Mouse (Mus musculus): ENCODE measurements around the gene 1700129C05Rik.

Gene 1700129C05Rik

DNA sequence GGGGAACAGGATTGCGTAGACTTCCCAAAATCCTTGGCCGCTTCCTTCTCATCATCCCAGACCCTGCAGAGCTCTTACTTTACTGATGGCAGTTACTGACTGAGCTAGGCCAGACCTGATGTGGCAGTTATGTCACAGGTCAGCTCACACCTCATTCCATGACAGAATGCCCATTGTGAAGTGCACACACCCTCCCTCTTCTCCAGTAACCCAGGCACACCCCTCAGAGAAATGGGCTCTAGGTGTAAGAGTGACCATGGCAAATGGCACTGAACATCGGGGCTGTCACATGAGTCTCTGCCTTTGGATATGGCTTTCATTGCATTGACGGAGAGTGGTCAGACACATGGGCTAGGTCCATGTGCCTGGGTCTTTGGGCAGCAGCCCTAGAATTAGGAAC is at the start of gene 1700129C05Rik:
Gene 1700129C05Rik, minus strand, starts transcription at position 101 of the 400 bp plus-strand sequence.
- no peak for DNase-seq (ENCODE audit: low spot score in 2 of 2)

DNA sequence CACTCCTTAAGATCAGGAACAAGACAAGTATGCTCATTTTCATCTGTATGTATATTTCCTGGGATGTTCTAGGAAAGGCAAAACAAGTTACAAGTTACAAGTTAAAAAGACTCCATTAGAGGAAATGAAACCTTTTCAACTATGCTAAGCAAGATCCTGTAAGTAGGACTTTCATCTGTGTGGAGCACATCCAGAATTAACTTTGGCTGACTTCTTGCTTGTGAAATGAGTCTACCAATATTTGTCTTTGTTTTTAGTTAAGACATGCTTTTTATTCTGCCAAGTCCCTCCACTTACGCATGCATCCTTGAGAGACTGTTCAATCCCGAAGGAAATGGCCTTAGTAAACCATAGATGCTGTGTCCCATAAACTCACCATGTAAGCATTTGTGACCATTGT is 43.4 kb upstream of the 1700129C05Rik start:
- DNase-seq (ENCODE audit: low spot score in 2 of 2), result no peak

DNA sequence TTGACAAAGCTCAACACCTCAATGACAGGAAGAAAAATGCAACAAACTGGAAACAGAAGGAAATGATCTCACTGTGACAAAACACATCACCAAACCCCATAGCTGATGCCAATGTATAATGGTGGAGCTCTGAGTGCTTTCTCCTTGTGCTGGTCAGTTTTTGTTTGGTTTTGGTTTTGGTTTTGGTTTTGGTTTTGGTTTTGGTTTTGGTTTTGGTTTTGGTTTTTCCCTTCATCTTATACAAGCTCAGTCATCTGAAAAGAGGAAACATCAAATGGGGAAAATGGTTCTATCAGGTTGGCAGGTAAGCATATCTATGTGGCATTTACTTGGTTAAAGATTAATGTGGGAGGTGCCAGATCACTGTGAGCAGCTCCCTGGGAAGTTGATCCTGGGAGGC is 42.8 kb upstream of the 1700129C05Rik start:
- no peak for DNase-seq (ENCODE audit: low spot score in 2 of 2)

DNA sequence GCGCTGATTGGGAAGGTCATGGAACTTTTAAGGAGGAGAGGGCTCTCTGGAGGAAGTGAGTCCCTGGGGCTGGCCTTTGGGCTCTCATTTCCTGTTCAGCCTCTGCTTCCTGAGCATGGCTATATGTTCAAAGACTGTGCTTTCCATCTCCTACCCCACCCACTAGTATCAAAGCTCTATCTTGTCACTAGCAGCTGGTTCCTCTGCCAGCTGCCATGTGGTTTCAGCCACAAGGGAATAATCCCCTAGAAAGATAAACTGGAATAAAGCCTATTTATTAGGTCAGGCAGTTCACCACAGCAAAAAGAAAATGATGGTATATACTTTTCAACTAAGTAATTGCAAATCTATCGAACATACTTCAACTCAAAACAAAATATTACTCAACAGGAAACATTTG is 40.0 kb upstream of the 1700129C05Rik start:
- no peak for DNase-seq (ENCODE audit: low spot score in 2 of 2)

DNA sequence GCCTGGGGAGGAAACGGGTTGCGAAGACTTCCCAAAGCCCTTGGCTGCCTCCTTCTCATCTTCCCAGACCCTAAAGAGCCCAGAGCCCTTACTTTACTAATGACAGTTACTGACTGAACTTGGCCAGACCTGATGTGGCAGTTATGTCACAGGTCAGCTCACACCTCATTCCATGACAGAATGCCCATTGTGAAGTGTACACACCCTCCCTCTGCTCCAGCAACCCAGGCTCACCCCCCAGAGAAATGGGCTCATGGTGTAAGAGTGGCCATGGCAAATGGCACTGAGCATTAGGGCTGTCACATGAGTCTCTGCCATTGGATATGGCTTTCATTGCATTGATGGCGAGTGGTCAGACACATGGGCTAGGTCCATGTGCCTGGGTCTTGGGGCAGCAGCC is 36.0 kb upstream of the 1700129C05Rik start, which contains the start of gene Gm5142:
Gene Gm5142, minus strand, starts transcription at position 101 of the 400 bp plus-strand sequence.
- DNase-seq (ENCODE audit: low spot score in 2 of 2), result no peak

DNA sequence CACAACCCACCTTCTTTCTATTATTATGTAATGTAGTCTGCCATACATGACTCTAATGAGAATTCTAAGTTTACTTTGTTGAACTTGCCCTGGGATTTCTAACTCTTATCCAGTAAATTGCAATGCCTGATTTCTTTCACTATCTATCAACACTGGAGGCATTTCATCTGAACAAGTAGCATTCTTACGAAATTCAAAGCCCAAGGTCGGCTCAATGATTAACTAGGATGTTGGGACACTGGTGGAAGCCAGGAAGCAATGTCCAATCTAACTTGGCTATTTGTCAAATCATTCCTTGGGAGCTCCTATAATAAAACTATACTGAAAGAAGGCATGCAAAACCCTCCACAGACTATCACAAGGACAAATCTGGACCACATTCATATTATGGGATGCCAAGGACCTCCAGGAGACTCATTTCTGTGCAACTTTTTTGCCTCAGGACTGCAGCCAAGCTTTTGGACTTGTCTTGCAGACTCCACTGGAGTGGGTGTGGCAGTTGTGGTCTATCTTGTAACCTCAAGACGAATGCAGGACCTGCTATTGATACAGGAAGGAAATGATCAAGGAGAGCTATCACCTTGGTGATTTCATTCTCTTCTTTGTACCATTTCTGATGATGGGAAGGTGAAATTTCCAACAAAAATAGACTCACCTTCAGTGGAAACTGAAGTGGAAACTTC is 14.5 kb upstream of the 1700129C05Rik start:
- DNase-seq (ENCODE audit: low spot score in 2 of 2), result no peak

DNA sequence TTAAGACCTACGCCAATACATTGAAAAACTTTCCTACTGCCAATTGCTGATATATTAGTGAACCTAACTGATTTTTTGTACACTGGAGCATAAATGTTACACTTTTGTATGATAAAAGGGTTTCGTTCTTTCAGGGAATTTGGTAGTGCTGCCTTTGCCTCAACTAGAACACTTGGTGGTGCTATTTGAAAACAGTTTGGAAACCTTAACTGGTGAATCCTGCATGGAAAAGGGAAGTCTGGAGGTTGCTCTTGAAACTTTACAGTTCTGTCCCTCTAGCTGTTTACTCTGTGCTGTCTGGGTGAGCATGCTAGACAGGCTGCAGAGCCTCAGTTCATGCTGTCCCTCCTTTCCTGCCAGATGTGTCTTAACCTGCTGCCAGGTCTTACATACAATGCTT is 12.9 kb upstream of the 1700129C05Rik start:
- DNase-seq (ENCODE audit: low spot score in 2 of 2), result peak; percentile 1 to 5

DNA sequence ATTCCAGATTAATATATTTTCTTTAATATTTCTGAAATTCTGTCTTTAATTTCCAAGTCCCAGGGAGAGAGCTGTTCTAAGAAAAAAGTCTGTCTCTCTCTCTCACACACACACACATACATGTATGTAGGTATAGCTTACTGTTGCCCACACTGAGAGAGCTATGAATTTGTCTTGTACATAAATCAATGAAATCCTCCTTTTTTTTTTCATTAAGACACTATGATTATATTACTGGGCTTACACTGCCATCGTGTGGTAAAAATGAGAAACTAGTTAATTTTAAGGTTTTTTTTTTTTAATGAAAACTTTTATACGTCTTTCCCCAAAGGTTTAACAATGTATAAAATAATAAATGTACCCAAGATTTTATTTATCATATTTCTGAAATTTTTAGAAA is 28.4 kb downstream of the 1700129C05Rik start:
- no peak for DNase-seq (ENCODE audit: low spot score in 2 of 2)

DNA sequence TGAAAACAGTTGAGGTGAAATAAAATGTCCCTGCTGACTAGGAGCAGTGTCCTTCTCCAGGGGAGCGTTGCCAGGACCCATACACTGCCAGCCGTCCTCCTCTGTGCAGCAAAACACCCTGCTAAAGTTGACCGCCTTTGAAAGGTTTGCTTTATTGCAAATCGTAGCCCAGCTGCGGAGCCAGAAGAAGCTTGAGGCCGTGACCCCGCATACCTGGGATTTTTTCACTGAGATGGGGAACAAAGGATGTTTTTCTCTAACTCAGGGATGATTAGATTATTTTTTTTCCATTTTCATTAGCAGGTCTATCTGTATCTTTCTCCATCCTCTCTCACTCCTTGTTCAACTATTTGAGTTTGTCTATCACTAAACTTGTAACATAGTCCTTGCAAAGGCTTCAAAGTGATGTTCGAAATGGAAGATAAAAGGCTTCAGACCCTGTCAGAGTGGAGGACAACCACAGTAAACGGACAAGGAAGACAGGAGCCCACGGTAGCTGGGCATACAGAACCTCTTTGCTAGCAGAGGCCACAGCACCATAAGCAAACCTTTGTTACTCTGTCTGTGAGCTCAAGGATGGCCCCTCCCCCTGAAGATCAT is 38.6 kb downstream of the 1700129C05Rik start:
- no peak for DNase-seq (ENCODE audit: low spot score in 2 of 2)

DNA sequence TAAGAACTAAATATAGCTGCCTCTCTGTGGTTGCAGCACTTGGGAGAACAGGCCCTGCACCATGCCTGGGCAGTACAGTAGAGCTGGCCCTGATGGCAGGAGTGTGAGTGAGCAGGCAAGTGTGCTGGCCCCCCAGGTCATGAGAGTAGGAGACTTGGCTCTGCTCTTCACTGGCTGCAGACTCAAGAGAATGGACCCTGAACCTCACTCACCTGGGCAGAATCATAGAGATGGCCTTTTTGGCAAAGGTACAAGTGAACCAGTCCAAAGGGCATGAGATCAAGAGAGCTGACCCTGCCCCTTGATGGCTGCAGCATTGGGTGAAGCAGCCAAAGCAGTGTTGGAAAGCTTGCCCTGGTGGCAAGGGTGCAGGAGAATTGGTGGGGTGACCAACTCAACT is 49.1 kb downstream of the 1700129C05Rik start:
- no peak for DNase-seq (ENCODE audit: low spot score in 2 of 2)

DNA sequence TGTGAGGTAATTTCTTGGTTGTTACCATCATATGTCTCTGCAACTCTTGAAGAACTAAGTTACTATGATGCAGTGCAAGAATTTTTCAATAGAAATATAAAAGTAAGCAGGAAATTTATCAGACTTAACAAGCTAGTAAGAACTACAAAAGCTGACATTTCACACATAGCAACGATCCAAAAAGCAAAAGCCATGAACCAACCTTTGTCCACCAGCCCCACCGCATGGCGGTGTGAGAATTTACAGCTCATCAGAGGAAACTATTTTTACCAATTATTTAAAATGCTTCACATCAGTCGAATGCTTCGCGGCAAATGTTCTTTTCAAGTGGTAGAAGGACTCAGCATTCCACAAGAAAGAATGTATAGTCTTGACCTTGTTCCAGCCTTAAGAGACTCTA is 58.3 kb downstream of the 1700129C05Rik start:
- DNase-seq (ENCODE audit: low spot score in 2 of 2), result peak; percentile 56 to 70
